Mouse (Mus musculus) embryo, embryonic 11.5 days (tissue): ENCODE results near the gene Cldn34c1.
"Not testable (repeated sequence)": the region's sequence is repeated elsewhere in the genome, so short reads cannot be mapped to it uniquely, and the experiment has no call there.

Experiments used
- DNase-seq: peaks from one replicate; pipeline ENCODE4 v3.0.0-alpha.2; 2012; ENCODE audit warnings: low read depth, low spot score

The Cldn34c1 gene

DNA sequence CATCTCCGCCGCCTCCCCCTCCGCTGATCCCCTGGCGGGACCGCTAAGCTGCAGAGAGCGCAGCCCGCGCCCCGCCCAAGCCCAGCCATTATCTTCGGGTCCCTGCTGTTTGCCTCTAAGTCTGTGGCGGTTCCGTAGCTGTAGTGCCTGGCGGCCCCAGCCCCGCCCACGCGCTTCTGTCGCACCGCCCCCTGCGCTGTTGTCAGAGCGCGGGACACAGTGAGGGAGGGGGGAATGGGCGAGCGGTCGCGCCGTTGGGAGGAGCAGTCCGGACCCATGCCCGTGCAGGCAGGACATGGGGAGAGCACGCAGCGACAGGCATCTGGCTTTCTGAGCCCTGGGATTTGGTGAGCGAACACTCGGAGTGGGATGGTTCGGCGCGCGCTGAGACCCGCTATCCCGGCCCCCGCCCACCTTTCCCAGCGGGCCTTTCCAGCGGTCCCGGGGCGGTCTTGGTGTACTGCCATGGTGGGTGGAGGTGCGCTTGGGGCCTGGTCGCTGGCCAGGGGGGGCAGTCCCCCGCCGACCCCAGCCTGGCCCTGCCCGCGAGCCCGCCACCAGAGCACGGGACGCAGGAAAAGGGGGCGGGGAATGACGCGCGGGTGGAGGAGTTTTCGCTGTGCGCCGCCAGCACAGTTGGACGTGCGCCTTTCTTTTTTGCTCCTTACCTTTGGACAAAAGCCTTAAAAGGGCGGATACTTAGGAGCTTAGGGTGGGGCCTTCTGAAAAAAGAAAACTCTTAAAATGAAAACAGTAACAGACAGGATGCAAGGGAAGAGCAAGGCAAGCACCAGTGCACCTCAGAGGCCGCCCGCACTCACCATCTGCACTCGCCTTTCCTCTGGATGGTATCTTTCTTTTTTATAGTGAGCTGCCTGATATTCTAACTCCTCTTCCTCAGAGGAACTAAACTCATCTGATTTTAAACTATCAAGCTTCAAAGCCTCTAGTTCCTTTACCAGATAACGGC, at the start of gene Cldn34c1:
Cldn34c1 (plus strand) TSS at position 205 of the 970 bp plus-strand sequence.
- peak; percentile 57 for DNase-seq

DNA sequence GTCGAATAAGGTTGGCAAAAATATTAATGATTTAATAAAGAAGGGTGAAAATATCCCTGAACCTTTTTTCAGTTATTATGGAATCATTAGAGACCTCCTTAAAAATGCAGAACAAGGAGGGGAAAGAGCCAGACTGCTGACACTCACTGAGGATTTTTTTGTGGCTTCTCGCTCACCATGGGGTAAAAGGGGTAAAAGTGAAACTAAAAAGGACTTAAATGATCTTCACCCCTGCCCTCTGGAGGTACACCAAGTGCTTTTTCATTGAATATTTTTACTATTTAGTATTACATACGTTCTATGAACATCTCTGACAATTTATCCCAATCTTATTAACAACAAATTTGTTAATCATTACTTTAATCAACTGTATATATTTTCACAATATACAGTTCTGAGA, 15.9 kb upstream of the Cldn34c1 start:
- DNase-seq, result no peak

DNA sequence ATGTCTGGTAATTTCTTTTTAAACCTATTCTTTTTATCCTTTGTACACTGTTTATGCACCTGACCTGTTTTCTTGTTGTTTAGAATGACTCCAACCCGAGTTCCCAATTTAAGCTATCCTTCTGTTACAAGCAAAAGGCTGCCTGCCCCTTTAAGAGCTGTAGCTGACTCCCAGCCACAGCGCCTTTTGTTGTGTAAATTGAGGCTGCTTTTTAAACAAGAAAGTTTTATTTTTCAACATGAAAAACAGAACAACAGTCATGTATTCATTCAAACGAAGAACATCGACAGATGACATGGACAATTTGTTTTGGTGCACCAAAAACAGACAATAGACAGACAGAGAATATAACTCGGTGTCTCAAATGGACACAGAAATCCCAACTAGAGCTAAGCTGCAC, 489 bp upstream of the Cldn34c1 start:
- DNase-seq, result not testable (repeated sequence)

DNA sequence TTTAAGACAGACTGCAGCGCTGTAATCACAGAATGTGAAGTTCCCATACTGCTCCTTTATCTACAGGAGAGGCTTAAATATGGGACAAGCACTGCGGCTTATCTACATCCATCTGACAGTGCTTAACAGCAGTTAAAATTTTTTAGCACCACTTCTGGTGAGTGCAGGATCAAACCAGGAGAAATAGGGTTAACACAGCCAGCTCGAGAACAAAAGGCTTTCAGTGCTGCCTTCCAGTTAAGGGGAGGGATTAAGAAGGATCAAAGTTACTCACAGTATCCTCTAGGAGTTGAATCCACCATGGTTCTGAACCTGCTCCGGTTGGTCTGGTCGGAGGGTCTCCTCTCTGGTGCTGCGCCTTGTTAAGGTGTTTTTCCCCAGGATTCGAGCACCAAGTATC, 1.4 kb downstream of the Cldn34c1 start:
- not testable (repeated sequence) for DNase-seq

DNA sequence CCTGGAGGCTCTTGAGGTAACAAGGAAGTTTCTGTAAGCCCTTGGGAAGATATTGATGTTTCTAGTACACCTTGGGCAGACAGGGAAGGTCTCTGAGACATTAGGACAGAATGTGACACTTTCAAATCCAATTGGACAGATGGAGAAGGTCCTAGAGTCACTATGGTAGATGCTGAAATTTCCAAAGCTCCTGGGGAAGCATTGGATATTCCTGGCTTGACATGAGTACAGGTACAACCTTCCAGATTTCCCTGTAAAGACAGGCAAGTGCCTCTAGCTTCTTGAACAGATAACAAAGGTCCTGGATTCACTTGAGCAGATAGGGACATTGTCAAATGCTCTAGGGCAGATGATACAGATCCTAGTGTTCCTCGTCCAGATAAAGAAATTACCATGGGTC, 119.1 kb downstream of the Cldn34c1 start, which contains the start of gene Srsx:
Srsx (minus strand) TSS at position 101 of the 400 bp plus-strand sequence.
- DNase-seq, result not testable (repeated sequence)
